Mouse (Mus musculus): ENCODE measurements around the gene Fam3c. TPM values are rescaled to one million over a fixed set of nuclear protein-coding genes. Genes with fewer than 3 reads are reported as not detected.

Gene Fam3c
- polyA plus RNA-seq, 1 experiment: 19.7 TPM

DNA sequence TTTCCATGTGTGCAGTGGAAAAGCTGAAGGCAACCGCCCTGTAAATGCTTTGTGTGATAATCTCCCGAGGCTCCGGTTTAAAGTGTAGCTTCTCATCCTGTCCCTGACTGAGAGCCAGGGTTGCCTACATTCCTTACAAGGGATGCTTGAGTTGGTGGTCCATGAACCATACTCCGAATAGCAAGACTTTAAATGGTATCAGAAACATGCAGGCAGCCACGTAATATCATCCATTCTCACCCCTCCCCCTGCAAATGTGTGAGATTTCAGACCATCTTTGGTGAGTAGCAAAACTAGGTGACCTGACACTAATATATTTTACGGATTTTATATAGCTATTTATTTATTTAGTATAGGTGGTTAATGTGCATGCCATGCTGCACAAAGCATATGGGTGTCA is 59.0 kb downstream of the Fam3c start:
- TF ChIP-seq CTCF (IDR thresholded peaks at IDR 0.05; ENCODE audit: control insufficient read depth, insufficient read depth, low read length) (no peak), POLR2A (IDR thresholded peaks at IDR 0.05; ENCODE audit: borderline replicate concordance, control insufficient read depth, low read depth, low read length) (no peak)
- Histone ChIP-seq H3K4me1 (ENCODE audit: control insufficient read depth, insufficient read depth, low read length) (no peaks in the 10 kb centered on the region), H3K27ac (ENCODE audit: control insufficient read depth, insufficient read depth, low read depth, low read length, poor library complexity) (no peak overlapping the region), H3K4me3 (replicated peaks; ENCODE audit: control insufficient read depth, low read depth, low read length) (no peak overlapping the region)
- WGBS: 83% methylated on average over 6 of the region's 6 CpGs

DNA sequence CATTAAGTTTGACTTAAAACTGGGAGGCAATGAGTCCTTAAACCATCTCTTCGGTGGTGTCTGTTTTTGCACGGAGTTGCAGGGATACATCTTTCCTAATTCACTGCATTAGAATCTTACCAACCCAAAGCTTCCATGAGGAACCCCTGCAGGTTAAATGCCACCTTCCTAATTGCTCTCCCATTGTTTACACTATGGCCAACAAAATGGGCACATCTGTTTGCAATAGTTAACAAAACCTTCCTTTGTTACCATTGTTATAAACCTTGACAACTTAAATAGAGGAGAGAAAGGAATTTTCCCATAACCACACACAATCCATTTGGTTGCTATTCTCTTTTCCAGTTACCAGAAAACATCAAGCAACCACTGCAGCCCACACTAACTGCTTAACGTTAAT is 62.1 kb downstream of the Fam3c start:
- Histone ChIP-seq H3K4me3 (replicated peaks; ENCODE audit: control insufficient read depth, low read depth, low read length) (no peak overlapping the region), H3K27ac (ENCODE audit: control insufficient read depth, insufficient read depth, low read depth, low read length, poor library complexity) (no peak overlapping the region), H3K4me1 (ENCODE audit: control insufficient read depth, insufficient read depth, low read length) (no peaks in the 10 kb centered on the region)
- TF ChIP-seq CTCF (IDR thresholded peaks at IDR 0.05; ENCODE audit: control insufficient read depth, insufficient read depth, low read length) (no peak), POLR2A (IDR thresholded peaks at IDR 0.05; ENCODE audit: borderline replicate concordance, control insufficient read depth, low read depth, low read length) (no peak)
- 75% methylated on average over 3 of the region's 3 CpGs for WGBS

GRCm38 (mm10) chr6:22292056-22292455 is 64.0 kb downstream of the Fam3c start:
- TF ChIP-seq CTCF (IDR thresholded peaks at IDR 0.05; ENCODE audit: control insufficient read depth, insufficient read depth, low read length) (no peak), POLR2A (IDR thresholded peaks at IDR 0.05; ENCODE audit: borderline replicate concordance, control insufficient read depth, low read depth, low read length) (no peak)
- H3K4me3 ChIP-seq (replicated peaks; ENCODE audit: control insufficient read depth, low read depth, low read length): no peak overlapping the region
- H3K27ac ChIP-seq (ENCODE audit: control insufficient read depth, insufficient read depth, low read depth, low read length, poor library complexity): no peak overlapping the region
- no peaks in the 10 kb centered on the region for H3K4me1 ChIP-seq (ENCODE audit: control insufficient read depth, insufficient read depth, low read length)
- WGBS: 49% methylated on average over 4 of the region's 4 CpGs

- TF ChIP-seq POLR2A (IDR thresholded peaks at IDR 0.05; ENCODE audit: borderline replicate concordance, control insufficient read depth, low read depth, low read length) (no peak), CTCF (IDR thresholded peaks at IDR 0.05; ENCODE audit: control insufficient read depth, insufficient read depth, low read length) (no peak)
- Histone ChIP-seq H3K4me1 (ENCODE audit: control insufficient read depth, insufficient read depth, low read length) (no peaks in the 10 kb centered on the region), H3K4me3 (replicated peaks; ENCODE audit: control insufficient read depth, low read depth, low read length) (no peak overlapping the region), H3K27ac (ENCODE audit: control insufficient read depth, insufficient read depth, low read depth, low read length, poor library complexity) (no peak overlapping the region)
- 80% methylated on average over 8 of the region's 8 CpGs for WGBS
These were observed 65.3 kb downstream of the Fam3c start for GRCm38 (mm10) chr6:22290790-22291189.

GRCm38 (mm10) chr6:22289461-22290021 is 66.5 kb downstream of the Fam3c start:
- 7% methylated on average over 21 of the region's 21 CpGs for WGBS
- no peak overlapping the region for H3K27ac ChIP-seq (ENCODE audit: control insufficient read depth, insufficient read depth, low read depth, low read length, poor library complexity)
- H3K4me1 ChIP-seq (ENCODE audit: control insufficient read depth, insufficient read depth, low read length): no peaks in the 10 kb centered on the region
- TF ChIP-seq POLR2A (IDR thresholded peaks at IDR 0.05; ENCODE audit: borderline replicate concordance, control insufficient read depth, low read depth, low read length): no peak
- TF ChIP-seq CTCF (IDR thresholded peaks at IDR 0.05; ENCODE audit: control insufficient read depth, insufficient read depth, low read length): no peak
- no peak overlapping the region for H3K4me3 ChIP-seq (replicated peaks; ENCODE audit: control insufficient read depth, low read depth, low read length)

DNA sequence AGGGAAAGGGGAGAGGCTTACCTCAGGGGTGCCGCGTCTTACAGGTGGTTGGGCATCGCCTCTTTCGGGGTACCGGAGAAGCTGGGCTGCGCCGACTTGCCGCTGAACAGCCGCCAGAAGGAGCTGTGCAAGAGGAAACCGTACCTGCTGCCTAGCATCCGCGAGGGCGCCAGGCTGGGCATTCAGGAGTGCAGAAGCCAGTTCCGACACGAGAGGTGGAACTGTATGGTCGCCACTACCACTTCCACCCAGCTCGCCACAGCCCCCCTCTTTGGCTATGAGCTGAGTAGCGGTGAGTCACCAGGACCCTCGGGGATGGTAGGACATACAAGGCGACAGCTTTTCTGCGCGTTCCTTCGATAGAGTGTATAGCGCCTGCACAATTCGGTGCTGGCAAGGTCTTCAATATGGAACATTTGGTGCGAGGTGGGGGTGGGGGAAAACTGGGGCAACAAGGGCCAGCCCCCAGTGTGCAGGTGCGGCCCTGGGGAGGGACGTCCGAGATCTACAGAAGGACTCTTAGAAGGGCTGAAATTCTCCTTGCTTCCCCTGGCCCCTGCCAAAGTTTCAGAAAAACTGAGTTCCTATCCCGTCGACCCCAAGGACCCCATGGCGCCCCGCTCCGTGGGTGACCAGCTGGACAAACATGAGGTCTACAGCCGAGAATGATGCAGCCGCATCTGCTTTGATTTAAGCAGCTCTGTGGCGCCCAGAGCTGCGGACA is 67.1 kb downstream of the Fam3c start:
- Histone ChIP-seq H3K27ac (ENCODE audit: control insufficient read depth, insufficient read depth, low read depth, low read length, poor library complexity) (no peak overlapping the region), H3K4me1 (ENCODE audit: control insufficient read depth, insufficient read depth, low read length) (no peaks in the 10 kb centered on the region), H3K4me3 (replicated peaks; ENCODE audit: control insufficient read depth, low read depth, low read length) (no peak overlapping the region)
- 4% methylated on average over 38 of the region's 38 CpGs for WGBS
- TF ChIP-seq CTCF (IDR thresholded peaks at IDR 0.05; ENCODE audit: control insufficient read depth, insufficient read depth, low read length) (no peak), POLR2A (IDR thresholded peaks at IDR 0.05; ENCODE audit: borderline replicate concordance, control insufficient read depth, low read depth, low read length) (no peak)

DNA sequence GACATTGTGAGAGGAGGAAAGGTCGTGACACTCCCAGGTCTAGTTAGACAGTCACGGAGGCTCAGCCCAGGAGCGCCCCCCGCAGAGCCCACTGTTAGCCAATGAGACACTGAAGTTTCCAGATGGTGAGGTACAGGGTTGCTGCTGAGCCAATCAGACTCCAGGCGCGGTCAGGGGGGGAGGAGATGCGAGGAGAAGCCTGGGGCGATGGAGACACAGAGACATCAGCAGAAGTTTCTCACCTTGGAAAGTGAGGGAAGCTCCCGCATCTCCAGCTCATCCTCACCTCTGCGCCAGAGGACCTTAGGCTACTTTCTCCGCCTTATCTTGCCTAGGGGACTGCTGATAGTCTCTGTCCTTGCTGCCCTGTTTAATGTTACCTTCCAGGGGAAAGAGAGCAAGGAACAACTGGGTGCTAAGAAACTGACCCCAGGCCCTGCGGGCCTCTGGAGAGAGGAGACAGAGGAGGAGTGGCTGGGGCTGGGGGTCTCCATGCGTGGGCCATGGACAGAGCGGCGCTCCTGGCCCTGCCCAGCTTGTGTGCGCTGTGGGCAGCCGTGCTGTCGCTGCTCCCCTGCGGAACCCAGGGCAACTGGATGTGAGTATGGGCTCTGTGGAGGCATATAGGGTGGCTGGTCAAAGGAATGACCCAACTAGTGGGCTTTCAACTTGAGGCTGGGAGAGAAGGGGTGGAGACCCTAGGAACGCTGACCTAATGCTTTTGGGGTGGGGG is 67.9 kb downstream of the Fam3c start, which contains the start of gene Wnt16:
TSS of gene Wnt16 (plus strand) at position 224 of the 733 bp plus-strand sequence.
- Histone ChIP-seq H3K4me3 (replicated peaks; ENCODE audit: control insufficient read depth, low read depth, low read length) (no peak within 1 kb of the TSS), H3K27ac (ENCODE audit: control insufficient read depth, insufficient read depth, low read depth, low read length, poor library complexity) (no peak within 1 kb of the TSS), H3K4me1 (ENCODE audit: control insufficient read depth, insufficient read depth, low read length) (no peaks in the 10 kb centered on the region)
- 12% methylated on average over 20 of the region's 20 CpGs for WGBS
- TF ChIP-seq CTCF (IDR thresholded peaks at IDR 0.05; ENCODE audit: control insufficient read depth, insufficient read depth, low read length) (no peak), POLR2A (IDR thresholded peaks at IDR 0.05; ENCODE audit: borderline replicate concordance, control insufficient read depth, low read depth, low read length) (no peak)

DNA sequence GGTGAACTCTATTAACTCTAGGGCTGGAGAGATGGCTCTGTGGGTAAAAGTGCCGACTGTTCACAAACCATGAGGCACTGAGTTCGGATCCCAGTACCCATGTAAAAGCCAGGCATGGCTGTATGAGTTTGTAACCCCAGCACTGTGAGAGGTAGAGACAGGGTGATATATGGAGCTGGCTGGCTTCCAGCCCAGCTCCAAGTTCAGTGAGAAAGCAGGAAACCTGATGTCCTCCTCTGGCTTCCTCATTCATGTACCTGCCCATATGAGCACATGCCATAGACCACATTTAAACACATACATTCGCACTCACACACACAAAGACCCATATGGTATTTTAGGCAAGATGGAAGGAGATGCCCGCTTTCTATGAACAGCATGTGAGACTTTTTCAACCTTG is 73.6 kb downstream of the Fam3c start:
- no peak overlapping the region for H3K27ac ChIP-seq (ENCODE audit: control insufficient read depth, insufficient read depth, low read depth, low read length, poor library complexity)
- TF ChIP-seq CTCF (IDR thresholded peaks at IDR 0.05; ENCODE audit: control insufficient read depth, insufficient read depth, low read length) (no peak), POLR2A (IDR thresholded peaks at IDR 0.05; ENCODE audit: borderline replicate concordance, control insufficient read depth, low read depth, low read length) (no peak)
- 46% methylated on average over 4 of the region's 4 CpGs for WGBS
- H3K4me1 ChIP-seq (ENCODE audit: control insufficient read depth, insufficient read depth, low read length): no peaks in the 10 kb centered on the region
- no peak overlapping the region for H3K4me3 ChIP-seq (replicated peaks; ENCODE audit: control insufficient read depth, low read depth, low read length)
